Mouse (Mus musculus) spleen, postnatal 36 days (tissue): Measurements from ENCODE around the gene Gtsf1l.

ENCODE experiments used
- DNase-seq, 2 experiments: peaks; one replicate each; pipeline ENCODE4 v3.0.0; 2022; ENCODE audit warnings: low spot score in 2 of 2, mixed read lengths in 1 of 2

Gene Gtsf1l

DNA sequence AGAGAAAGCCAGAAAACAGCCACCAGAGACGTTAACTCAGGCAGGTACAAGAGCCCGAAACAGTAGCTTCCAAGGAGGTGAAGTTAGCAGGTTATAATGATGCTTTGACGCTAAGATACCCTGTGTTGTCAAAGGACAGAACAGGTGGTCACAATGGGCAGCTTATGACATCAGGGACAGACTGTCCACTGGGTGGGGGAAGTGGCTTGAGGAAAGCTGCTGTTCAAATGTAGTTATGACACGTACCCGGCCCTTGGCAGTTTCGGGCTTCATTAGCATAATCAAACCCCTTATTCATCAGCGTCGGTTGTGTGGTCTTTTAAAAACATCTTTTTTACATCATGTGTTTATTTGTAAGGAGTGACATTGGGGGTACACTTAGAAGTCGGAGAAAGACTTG lies at the start of gene Gtsf1l:
Gtsf1l (minus strand) TSS at position 128 of the 400 bp plus-strand sequence.
- no peak for DNase-seq

DNA sequence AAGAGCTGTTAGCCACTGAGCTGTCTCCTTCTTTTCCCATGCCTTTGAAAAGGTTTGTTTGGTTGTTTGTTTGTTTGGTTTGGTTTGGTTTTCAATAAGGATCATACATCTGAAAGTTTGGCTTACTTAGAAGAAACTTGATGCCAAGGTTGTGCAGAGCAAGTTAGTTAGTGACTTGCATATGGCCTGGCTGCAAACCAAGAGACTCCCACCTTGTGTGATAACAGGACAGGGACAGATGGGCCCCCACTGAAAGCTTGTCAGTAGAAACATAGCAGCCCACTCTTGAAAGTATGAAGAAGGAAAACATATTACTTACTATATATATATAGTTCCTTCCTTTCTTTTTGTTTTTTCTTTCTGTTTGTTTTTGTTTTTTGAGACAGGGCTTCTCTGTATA lies 49.3 kb upstream of the Gtsf1l start:
- no peak for DNase-seq

DNA sequence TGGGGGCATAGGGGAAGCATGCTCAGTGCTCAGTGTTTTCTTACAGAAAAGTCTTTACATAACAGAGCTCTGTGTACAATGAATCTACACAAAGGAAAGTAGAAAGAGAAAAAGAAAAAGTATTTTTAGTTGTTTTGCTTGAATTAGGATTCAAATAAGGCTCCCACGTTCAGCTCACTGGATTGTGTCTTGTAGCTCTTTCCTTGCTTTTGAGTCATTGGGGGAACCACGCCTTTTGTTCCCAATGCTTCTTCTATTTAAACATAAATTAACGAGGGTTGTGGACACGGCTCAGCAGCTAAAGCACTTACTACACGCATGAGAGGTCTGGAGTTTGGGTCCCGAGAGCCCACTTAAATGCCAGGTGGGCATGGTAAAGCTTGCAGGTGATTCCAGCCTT lies 48.3 kb upstream of the Gtsf1l start:
- no peak for DNase-seq

DNA sequence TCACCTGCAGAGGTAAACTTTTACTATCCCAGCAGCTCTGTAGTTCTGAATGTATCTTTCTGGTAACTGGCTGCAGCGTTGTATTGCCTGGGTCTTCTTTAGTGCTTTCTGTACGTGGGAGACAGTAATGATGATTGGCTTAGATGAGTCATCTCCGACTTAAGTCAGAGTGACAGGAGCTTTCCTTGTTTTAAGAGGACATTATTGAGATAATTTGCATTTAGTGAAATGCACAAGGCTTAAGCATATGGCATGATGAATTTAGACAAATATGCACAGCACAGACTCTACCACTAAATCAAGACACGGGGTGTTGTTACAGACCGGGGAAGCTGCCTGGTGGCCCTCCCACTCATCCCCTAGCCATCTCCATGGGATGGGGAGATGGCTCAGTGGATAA lies 44.7 kb upstream of the Gtsf1l start:
- no peak for DNase-seq

DNA sequence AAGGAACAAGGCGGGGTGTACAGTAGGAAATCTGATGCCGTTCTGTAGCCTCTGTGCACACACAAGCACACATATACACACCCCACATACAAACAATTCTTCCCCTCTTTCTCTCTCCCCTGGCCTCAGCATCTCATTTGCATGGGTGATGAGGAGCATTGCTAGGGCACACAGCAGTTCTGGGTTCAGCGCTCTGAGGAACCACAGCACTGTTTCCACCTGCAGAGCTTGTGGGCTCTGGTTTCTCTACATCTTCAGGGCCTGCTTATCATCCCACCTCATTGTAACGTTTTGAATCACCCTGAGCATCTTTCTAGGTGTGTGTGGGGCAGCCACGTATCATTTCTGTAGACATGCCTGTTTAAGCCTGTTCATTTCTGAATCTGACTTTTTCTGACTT lies 43.2 kb upstream of the Gtsf1l start:
- no peak for DNase-seq

DNA sequence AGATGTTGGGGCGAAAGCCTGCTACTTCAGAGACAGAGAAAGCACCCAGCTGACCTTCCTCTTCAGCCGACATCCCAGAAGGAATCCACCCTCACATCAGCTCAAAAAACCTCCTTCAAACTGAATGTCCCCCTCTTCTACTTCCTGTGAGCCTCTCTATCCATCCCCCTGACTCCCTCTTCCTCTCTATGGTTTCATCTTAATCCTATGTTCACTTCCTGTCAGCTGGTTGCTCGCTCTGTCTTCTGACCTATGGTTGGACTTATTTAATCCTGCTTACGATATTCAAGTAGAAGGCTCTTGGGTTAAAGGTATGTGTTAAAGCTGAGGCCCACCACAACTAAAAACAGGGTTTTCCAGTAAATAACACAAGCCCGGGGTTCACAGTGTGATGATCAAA lies 35.8 kb upstream of the Gtsf1l start:
- DNase-seq, result no peak

DNA sequence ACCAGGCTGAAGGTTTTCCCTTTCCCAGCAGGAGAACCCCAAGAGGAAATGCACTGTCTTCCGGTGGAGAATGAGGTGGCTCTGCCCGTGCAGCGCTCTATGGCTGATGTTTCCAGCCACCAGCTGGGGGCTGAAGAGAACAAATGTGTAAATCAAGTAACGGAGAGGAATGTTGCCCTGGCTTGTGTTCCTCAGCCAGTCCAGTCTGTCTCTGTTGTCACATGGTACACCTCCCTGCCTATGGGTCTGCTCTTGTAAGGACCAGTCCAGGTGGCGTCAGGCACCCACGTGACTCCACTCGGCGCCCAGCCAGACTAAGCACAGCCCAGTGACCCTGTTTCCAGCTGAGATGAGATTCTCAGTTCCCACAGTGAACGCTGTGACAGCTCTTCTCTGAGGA lies 34.7 kb upstream of the Gtsf1l start:
- DNase-seq, result no peak

DNA sequence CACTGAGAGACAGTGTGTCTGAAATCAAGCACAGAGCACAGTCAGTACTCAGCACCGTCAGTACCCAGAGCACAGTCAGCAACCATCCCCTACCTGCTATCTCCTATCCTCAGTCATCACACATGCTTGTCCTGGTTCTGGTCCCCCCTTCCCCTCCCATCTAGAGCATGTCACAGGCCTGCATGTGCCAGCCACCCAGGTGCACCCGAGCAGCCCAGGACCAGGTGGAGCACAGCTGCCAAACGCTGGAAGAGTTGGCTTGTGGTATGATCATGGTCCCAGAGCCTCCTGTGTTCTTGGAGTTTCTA lies 33.7 kb upstream of the Gtsf1l start:
- no peak for DNase-seq

DNA sequence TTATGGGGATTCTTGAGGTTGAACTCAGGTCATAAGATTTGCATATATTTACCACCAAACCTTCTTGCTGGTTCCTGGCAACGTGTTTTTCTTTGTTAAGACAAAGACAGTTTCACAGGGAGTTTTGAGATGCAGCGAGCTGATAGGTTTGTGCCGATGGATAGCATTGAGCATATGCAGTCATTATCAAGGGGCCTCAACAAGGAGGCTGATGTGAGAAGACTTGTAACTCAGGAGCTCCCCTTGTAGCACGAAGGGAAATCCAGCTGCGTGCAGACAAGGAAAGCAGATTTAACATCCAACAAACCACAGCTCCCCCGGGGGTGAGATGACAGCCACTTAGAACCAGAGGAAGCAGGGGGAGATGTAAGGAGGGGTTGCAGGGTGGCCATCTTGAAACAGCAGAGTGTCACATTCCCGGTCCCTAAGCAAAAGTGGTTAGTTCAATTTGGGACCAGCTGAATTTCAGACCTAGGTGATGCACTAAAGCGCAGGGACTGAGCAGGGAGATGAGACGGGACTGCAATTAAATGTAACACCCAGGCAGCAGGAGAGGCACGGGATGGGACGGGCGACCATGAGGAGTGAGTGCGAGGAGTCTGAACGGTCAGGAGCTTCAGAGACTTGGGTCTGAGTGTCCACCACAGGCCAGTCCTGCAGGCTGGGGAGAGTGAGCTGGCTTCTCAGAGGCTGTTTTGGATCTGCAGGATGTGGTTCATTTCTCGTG lies 33.1 kb upstream of the Gtsf1l start:
- no peak for DNase-seq

DNA sequence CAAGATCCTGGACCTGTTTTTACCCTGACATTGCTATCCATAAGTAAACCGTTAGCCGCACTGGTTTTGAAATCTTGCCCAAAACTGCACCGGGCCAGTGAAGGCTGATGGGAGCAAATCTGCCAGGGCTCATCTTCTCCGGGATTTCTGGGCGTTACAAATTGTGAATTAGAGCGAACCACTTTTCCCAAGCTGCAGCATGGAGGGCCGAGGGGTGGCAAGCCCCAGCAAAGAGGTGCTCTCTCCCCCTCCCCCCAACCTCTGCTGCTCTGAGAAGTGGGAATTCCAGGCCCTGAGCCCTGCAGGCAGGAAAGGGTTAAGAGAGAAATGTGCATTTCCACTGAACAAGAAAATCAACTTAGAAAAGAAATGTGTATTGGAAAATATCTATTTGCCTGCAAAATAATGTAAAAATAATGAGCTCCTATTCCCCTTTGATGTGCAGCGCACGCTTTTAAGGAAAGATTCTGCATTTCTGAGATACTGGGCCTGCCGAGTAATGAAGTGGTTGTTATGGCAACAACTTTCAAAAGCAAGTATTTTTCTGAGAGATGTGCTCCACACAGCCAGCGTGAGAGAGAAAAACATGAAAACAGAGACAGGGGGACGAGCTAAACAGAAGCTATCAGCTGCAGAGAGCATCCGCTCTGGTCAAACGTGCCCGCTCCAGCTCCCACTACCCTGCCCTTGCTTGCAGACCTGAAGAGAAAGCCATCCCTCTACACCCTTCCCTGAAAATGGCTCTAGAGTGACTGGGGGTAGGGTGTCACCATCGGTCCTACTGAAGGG lies 24.0 kb upstream of the Gtsf1l start:
- DNase-seq, result no peak

DNA sequence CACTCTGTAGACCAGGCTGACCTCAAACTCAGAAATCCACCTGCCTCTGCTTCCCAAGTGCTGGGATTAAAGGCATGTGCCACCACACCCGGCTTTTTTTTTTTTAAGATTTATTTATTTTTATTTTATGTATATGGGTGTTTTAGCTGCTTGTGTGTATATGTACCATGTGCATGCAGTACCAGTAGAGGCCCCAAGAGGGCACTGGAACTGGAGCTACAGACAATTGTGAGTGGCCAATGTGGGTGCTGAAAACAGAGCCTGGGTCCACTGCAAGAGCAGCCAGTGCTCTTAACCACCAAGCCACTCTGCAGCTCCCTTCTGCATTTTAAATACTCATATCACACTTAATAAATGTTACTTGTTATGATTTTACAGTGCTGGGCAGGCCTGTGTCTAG lies 23.1 kb upstream of the Gtsf1l start:
- DNase-seq, result no peak

DNA sequence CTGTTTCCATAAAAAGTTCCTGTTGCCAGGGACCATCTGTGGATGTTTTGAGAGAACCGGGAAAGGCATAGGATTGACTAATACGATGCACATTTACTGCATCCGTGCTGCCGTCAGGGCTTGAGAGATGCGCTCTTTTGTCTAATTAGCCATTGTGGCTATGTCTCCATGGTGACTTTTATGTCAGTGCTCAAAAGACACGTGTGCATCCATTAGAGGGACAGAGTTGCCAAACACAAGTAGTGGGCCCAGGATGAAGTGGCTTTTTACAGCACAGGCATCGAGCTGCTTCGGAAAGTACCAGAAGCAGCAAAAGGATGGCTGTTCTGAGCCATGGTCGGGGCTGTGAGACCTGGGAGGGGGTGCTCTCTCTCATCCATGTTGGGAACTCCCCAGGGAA lies 20.7 kb upstream of the Gtsf1l start:
- DNase-seq, result no peak

DNA sequence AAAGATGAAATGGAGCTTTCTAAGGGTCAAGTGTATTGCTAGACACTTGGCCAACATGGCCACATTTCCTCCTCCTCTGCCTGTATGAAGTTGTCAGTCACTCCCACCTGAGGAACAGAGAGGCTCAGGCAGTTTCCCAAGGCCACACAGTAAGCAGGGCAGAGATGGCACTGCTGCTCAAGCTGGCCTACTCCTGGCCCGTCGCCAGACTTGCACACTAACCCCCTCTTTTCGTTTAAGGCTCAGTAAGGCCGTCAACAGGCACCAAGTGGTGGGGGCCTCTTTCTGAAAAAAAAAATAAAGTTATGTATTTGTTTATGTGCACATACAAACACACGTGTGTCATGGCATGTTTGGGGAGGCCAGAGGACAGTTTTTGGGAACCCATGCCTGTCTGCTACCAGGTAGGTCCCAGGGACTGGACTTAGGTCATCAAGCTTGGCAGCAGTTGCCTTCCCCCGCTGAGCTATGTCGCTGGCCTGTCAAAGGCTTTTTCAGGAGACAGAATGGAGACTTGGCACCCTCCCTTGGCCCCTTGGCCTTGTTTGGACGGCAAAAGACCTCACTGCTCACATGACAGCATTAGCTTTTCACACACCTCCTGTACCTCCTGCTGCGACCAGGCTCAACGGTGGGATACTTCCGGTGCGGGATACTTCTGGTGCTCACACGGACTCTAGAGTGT lies 16.6 kb upstream of the Gtsf1l start:
- no peak for DNase-seq

DNA sequence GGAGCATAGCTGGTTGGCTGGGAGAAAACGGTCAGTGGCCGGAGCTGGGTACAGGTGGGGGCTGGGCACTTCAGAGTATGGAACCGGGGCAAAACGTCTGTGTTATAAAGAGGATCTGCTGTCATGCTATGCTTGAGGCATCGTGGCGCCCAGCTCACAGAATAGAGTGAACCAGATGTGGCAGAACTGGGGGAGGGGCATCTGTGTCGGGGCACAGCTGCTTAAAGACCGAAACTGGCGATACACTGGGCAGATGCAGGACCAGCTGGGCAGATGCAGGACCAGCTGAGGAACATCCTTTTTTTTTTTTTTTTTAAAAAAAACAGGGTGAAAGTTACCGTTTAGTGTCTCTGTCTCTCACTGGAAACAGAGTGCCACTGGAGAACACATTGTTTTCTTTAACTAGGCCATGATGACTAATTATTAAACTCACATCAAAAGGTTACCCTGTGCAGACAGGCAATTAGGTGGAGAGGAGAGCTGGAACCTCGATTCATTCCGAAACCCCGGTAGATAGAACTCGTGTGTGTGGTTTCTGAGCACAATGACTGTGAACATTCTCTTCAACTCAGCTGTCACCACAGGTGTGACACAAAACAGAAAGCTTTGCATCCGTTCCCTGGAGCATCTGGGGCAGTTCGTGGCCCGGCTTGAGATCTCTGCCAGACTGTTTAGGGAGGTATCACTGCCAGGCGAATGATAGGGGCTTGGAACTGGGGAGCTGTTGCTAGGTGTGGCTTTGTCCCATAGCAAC lies 15.4 kb upstream of the Gtsf1l start:
- DNase-seq, result no peak

DNA sequence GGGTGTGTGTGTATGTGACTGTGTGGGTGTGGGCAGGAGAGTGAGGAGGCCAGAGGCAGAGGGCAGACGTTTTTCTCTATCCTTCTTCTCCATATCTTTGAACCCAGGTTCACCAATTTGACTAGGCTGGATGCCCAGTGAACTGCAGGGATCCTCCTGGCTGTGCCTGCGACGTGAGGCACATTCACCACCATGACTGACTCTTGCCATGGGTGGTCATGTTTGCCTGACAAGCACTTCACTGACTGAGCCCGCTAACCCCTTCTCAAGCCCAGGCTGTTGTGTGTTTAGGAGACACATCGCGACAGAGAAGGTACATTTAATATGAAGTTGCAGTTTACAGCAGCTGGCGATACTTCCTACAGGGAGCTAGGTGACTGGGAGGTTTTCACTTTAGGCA lies 14.6 kb upstream of the Gtsf1l start:
- no peak for DNase-seq

DNA sequence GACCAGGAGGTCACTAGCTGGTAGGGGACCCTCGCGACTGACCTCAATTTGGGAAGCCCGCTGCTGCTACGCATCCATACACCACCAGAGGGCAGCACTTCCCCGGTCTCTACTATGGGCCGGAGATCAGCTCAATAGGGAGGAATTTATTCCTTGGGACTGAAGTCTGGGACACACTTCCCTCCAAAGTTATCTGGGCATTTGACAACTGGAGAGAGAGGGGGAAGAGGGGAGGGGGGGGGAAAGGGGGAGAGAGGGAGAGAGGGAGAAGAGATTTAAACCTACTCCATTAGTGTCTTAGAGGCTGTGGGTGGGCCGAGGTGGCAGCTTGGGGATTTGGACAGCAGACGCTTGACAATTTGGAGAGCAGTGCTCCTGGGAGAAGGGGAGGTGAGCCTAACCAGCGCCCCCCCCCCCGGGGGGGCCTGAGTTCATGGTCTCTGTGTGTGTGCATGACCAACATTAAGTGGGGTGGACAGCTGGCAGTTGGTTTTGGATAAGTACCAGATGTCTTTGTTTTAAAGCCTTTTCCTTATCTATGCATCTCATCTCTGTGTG lies 14.1 kb upstream of the Gtsf1l start:
- DNase-seq, result no peak

DNA sequence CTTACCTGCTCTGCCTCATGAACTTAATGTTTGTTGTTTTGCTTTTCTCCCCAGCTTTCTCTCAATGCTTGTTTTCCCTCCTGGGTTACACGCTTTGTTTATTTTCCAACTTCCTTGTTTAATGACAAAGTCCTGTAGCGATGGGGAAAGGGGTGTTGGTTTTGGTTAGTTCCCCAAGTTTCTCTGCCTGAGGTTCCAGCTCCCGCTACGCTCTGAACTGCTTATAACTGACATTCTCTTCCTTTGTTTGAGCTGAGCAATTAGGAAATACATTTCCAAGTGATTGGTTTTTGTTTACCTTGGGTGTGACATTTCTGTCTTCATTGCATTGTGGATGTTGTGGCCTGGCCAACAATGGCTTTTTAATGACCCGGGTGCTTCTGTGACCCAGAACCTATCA lies 12.9 kb upstream of the Gtsf1l start:
- no peak for DNase-seq

DNA sequence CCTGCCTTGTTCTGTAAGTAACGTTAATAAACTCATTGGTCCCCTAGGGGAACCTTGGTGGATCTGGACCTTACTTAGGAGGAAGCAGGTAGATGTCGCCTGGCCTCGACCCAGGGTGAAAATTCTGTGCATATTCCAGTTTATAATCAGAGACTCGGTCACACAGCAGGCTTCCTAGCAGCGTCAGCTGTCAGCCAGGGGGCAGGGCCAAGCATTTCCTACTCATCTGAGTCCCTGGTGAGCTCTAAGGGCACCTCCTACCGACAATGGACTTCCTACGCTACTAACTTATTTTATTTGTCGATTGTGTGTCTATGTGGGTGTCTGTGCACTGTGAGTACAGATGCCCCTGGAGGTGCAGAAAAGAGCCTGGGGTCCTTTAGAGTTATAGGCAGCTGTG lies 12.3 kb upstream of the Gtsf1l start:
- no peak for DNase-seq

DNA sequence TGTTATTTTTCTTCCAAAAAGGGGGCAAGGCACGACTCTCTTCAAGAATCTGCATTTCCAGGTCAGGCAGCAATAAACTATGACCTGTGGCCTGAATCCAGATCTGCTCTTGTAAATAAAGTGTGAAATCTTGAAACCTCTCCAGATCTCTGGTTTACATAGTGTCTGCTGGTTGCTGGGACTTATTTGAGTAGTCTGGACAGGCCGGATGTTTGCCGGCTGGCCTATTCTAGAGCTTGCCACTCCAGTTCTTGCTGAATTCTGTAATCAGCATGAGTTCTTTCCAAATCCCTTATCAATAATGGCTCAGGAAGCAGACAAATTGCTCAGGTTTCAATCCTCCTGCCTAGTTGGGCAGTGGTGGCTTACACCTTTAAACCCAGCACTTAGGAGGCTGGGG lies 8.1 kb upstream of the Gtsf1l start:
- no peak for DNase-seq

DNA sequence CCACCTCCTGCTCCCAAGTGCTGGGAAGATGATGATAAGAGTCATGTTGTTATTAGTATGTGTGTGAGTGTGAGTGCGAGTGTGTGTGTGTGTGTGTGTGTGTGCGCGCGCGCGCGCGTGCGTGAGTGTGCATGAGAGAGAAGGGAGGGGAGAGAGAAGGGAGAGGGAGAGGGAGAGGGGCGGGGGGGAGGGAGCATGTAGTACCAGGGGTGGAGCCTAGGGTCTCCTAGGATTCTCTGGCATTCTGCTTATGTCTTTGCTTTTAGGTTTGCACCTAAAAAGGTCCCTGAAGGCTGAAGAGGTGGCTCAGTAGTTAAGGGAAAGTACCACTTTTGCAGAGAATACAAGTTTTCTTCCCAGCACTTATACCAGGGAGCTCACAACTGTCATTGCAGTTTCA lies 7.3 kb upstream of the Gtsf1l start:
- DNase-seq, result no peak

DNA sequence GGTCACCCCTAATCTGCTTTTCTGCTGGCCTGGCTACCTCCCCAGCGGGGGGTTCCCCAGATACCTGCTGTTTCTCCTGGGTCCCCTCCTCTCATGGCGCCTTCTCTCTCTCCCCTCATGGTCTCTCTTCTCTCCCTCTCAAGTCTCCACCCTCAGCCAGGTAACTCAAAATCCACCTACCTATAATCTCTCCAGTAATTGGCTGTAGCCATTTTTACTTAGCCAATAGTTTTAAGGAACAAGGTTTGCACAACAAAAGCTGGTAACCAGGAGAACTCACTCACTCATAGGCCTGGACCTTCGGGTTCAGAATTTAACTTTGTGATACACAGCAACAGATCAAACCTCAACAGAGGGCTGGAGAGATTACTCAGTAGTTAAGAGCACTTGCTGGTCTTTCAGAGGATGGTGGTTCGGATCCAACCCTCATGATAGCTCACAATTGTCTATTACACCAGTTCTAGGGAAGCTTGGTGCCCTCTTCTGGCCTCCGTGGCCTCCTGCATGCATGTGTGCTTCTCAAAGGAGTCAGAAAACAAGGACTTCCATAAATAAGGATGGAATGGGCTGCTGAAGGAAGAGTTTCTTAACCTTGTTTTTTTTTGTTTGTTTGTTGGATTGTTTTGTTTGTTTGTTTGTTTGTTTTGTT lies 1.9 kb upstream of the Gtsf1l start:
- no peak for DNase-seq

DNA sequence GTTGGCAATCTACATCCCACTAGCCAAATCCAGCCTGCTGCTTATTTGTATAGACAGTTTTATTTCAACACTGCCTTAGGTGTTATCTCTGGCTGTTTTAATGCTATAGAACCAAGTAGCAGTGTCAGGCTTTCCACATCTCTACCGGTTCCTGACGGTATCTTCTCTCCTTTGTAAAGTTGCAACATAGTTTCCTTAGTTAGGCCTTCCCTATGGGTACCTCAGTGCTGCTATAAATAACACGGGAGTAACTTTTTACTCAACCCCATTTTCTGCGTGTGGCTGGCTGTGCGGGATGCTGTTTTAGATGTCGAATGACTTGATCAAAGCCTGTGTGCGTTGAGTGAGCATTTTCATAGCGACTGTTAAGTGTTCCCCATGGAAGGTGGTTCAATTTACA lies 1.1 kb downstream of the Gtsf1l start:
- no peak for DNase-seq
